Mouse (Mus musculus): ENCODE results near the gene Fdx1l. TPM values are rescaled to one million over a fixed set of nuclear protein-coding genes. Genes with fewer than 3 reads are reported as not detected.

Gene Fdx1l
- polyA plus RNA-seq (2012; rRNA removed), result 157 and 160 TPM in 2 replicates

- H3K4me3 ChIP-seq (ENCODE audit: insufficient read depth, low read length), result peak within 1 kb of the TSS; percentile 70
- TF ChIP-seq CTCF (IDR thresholded peaks at IDR 0.05; ENCODE audit: extremely low read depth, insufficient read depth, low read length) (no peak), POLR2A (IDR thresholded peaks at IDR 0.05; ENCODE audit: extremely low read depth, insufficient read depth, low read length) (peak; percentile 83)
- H3K27ac ChIP-seq (ENCODE audit: insufficient read depth, low read length), result peak within 1 kb of the TSS; percentile 31
- peaks cover 7% of the 10 kb centered on the region for H3K4me1 ChIP-seq (ENCODE audit: control insufficient read depth, insufficient read depth, low read length)
Measured at GRCm38 (mm10) chr9:21073044-21073840, at the start of gene Fdx1l, which contains the start of gene Gm49373. Gene Fdx1l (minus strand): TSS chr9:21073614. Gene Gm49373 (minus strand): TSS chr9:21073096.

GRCm38 (mm10) chr9:21121483-21121882, 48.1 kb upstream of the Fdx1l start:
- no peak for TF ChIP-seq CTCF (IDR thresholded peaks at IDR 0.05; ENCODE audit: extremely low read depth, insufficient read depth, low read length)
- TF ChIP-seq POLR2A (IDR thresholded peaks at IDR 0.05; ENCODE audit: extremely low read depth, insufficient read depth, low read length), result no peak
- H3K4me3 ChIP-seq (ENCODE audit: insufficient read depth, low read length), result no peak overlapping the region
- no peaks in the 10 kb centered on the region for H3K4me1 ChIP-seq (ENCODE audit: control insufficient read depth, insufficient read depth, low read length)
- H3K27ac ChIP-seq (ENCODE audit: insufficient read depth, low read length), result no peak overlapping the region

- TF ChIP-seq POLR2A (IDR thresholded peaks at IDR 0.05; ENCODE audit: extremely low read depth, insufficient read depth, low read length) (no peak), CTCF (IDR thresholded peaks at IDR 0.05; ENCODE audit: extremely low read depth, insufficient read depth, low read length) (no peak)
Measured at GRCm38 (mm10) chr9:21117073-21117472, 43.7 kb upstream of the Fdx1l start.

GRCm38 (mm10) chr9:21115105-21115504, 41.7 kb upstream of the Fdx1l start:
- TF ChIP-seq POLR2A (IDR thresholded peaks at IDR 0.05; ENCODE audit: extremely low read depth, insufficient read depth, low read length), result no peak
- TF ChIP-seq CTCF (IDR thresholded peaks at IDR 0.05; ENCODE audit: extremely low read depth, insufficient read depth, low read length), result no peak
- no peak overlapping the region for H3K4me3 ChIP-seq (ENCODE audit: insufficient read depth, low read length)
- H3K27ac ChIP-seq (ENCODE audit: insufficient read depth, low read length), result no peak overlapping the region
- H3K4me1 ChIP-seq (ENCODE audit: control insufficient read depth, insufficient read depth, low read length), result no peaks in the 10 kb centered on the region

More at GRCm38 (mm10) chr9:21117073-21117472, 43.7 kb upstream of the Fdx1l start:
- Histone ChIP-seq H3K27ac (ENCODE audit: insufficient read depth, low read length) (no peak overlapping the region), H3K4me3 (ENCODE audit: insufficient read depth, low read length) (no peak overlapping the region), H3K4me1 (ENCODE audit: control insufficient read depth, insufficient read depth, low read length) (no peaks in the 10 kb centered on the region)

GRCm38 (mm10) chr9:21114190-21114589, 40.8 kb upstream of the Fdx1l start:
- no peaks in the 10 kb centered on the region for H3K4me1 ChIP-seq (ENCODE audit: control insufficient read depth, insufficient read depth, low read length)
- no peak for TF ChIP-seq CTCF (IDR thresholded peaks at IDR 0.05; ENCODE audit: extremely low read depth, insufficient read depth, low read length)
- no peak for TF ChIP-seq POLR2A (IDR thresholded peaks at IDR 0.05; ENCODE audit: extremely low read depth, insufficient read depth, low read length)
- no peak overlapping the region for H3K27ac ChIP-seq (ENCODE audit: insufficient read depth, low read length)
- no peak overlapping the region for H3K4me3 ChIP-seq (ENCODE audit: insufficient read depth, low read length)

- no peaks in the 10 kb centered on the region for H3K4me1 ChIP-seq (ENCODE audit: control insufficient read depth, insufficient read depth, low read length)
- TF ChIP-seq POLR2A (IDR thresholded peaks at IDR 0.05; ENCODE audit: extremely low read depth, insufficient read depth, low read length) (no peak), CTCF (IDR thresholded peaks at IDR 0.05; ENCODE audit: extremely low read depth, insufficient read depth, low read length) (no peak)
Measured at GRCm38 (mm10) chr9:21113751-21114150, 40.3 kb upstream of the Fdx1l start.

GRCm38 (mm10) chr9:21107607-21108237, 34.3 kb upstream of the Fdx1l start:
- TF ChIP-seq POLR2A (IDR thresholded peaks at IDR 0.05; ENCODE audit: extremely low read depth, insufficient read depth, low read length) (no peak), CTCF (IDR thresholded peaks at IDR 0.05; ENCODE audit: extremely low read depth, insufficient read depth, low read length) (no peak)
- H3K4me1 ChIP-seq (ENCODE audit: control insufficient read depth, insufficient read depth, low read length), result peaks cover 5% of the 10 kb centered on the region
- no peak overlapping the region for H3K27ac ChIP-seq (ENCODE audit: insufficient read depth, low read length)
- H3K4me3 ChIP-seq (ENCODE audit: insufficient read depth, low read length), result no peak overlapping the region

More at GRCm38 (mm10) chr9:21113751-21114150, 40.3 kb upstream of the Fdx1l start:
- no peak overlapping the region for H3K27ac ChIP-seq (ENCODE audit: insufficient read depth, low read length)
- H3K4me3 ChIP-seq (ENCODE audit: insufficient read depth, low read length), result no peak overlapping the region

GRCm38 (mm10) chr9:21105760-21106564, 32.5 kb upstream of the Fdx1l start:
- peaks cover 5% of the 10 kb centered on the region for H3K4me1 ChIP-seq (ENCODE audit: control insufficient read depth, insufficient read depth, low read length)
- no peak for TF ChIP-seq POLR2A (IDR thresholded peaks at IDR 0.05; ENCODE audit: extremely low read depth, insufficient read depth, low read length)
- no peak for TF ChIP-seq CTCF (IDR thresholded peaks at IDR 0.05; ENCODE audit: extremely low read depth, insufficient read depth, low read length)
- H3K4me3 ChIP-seq (ENCODE audit: insufficient read depth, low read length), result no peak overlapping the region
- H3K27ac ChIP-seq (ENCODE audit: insufficient read depth, low read length), result no peak overlapping the region

- H3K27ac ChIP-seq (ENCODE audit: insufficient read depth, low read length), result no peak overlapping the region
- no peak overlapping the region for H3K4me3 ChIP-seq (ENCODE audit: insufficient read depth, low read length)
- no peak for TF ChIP-seq POLR2A (IDR thresholded peaks at IDR 0.05; ENCODE audit: extremely low read depth, insufficient read depth, low read length)
- TF ChIP-seq CTCF (IDR thresholded peaks at IDR 0.05; ENCODE audit: extremely low read depth, insufficient read depth, low read length), result no peak
- peaks cover 5% of the 10 kb centered on the region for H3K4me1 ChIP-seq (ENCODE audit: control insufficient read depth, insufficient read depth, low read length)
Measured at GRCm38 (mm10) chr9:21104814-21105213, 31.4 kb upstream of the Fdx1l start.

Data from cortical plate, adult 2 months (tissue).